Mouse (Mus musculus): ENCODE data around the gene Sox30.

- TF ChIP-seq CTCF (IDR thresholded peaks at IDR 0.05; ENCODE audit: control insufficient read depth, insufficient read depth, insufficient replicate concordance, low read depth, low read length) (no peak), POLR2A (IDR thresholded peaks at IDR 0.05; ENCODE audit: control insufficient read depth, low read depth, low read length) (no peak)
Observed at GRCm38 (mm10) chr11:45960003-45960402, 20.1 kb upstream of the Sox30 start.

All from testis, adult 2 months (tissue).